Mouse (Mus musculus): Measurements from ENCODE around the gene Rasal1.

DNA sequence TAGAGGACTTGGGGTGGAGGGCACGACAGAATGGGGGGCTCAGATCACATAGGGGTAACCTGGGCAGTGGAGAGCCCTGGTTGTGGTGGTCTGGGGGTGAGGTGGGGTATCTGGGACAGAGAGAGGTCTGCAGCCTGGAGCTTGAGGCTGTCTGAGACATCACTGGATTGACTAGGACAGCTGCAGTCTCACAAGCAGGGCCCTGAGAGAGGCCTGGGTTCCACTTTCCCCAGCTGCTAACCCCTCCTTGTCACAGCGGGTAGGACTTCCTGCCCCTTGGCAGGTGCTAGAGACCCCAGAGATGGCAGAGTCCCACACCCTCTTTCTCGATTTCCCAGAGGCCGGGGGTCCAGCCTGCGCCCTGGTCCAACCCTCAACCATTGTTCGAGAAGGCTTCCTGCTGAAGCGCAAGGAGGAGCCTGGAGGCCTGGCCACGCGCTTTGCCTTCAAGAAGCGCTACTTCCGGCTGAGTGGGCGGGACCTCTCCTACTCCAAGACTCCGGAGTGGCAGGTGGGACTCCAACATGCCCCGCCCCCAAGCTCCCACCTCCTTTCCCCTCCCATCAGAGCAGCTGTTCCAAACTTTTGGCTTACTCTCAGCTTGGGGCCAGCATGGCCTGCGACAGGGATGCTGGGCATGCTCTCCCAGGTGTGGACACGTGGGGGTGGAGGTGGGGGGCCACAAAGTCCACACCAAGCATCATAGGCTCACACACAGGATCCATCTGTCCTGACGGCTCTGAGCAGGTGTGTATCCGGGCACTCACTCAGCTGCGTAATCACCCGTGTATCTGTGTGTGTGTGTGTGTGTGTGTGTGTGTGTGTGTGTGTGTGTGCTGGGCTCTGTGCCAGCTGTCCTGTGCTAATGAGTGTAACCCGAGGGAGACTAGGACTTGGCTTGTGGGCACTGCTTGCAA is 25.9 kb downstream of the Rasal1 start:
- TF ChIP-seq RCOR1 (IDR thresholded peaks at IDR 0.05; ENCODE audit: low read depth, low read length) (no peak), CTCF (IDR thresholded peaks at IDR 0.05 in 2 of 3, conservative IDR thresholded peaks at IDR 0.05 in 1 of 3; ENCODE audit: control insufficient read depth in 1 of 3, insufficient read depth in 1 of 3, low read depth in 2 of 3, low read length in 3 of 3, poor library complexity in 1 of 3, severe bottlenecking in 1 of 3) (no peak), NRF1 (IDR thresholded peaks at IDR 0.05; ENCODE audit: insufficient read depth, low read depth, low read length, poor library complexity, severe bottlenecking) (no peak), MAX (IDR thresholded peaks at IDR 0.05; ENCODE audit: low read length) (no peak), E2F4 (IDR thresholded peaks at IDR 0.05; ENCODE audit: borderline replicate concordance, low read depth, low read length) (no peak), ELF1 (IDR thresholded peaks at IDR 0.05; ENCODE audit: low read depth, low read length) (no peak), GATA1 (IDR thresholded peaks at IDR 0.05; ENCODE audit: low read depth, low read length) (no peak), ZMIZ1 (IDR thresholded peaks at IDR 0.05; ENCODE audit: low read depth, low read length) (no peak)

Measured in MEL (cell line).